Mouse (Mus musculus): ENCODE measurements around the gene Nap1l5.
A peak's percentile ranks its signal among the peaks of the same experiment; 100 is the strongest.
"Not testable (repeated sequence)": the region's sequence is repeated elsewhere in the genome, so short reads cannot be mapped to it uniquely, and the experiment has no call there.

Gene Nap1l5

GRCm38 (mm10) chr6:58903171-58903570 is 3.7 kb downstream of the Nap1l5 start:
- peak; percentile 62 for DNase-seq

- DNase-seq: no peak
These were observed 6.3 kb downstream of the Nap1l5 start for GRCm38 (mm10) chr6:58900536-58900935.

- DNase-seq: no peak
These were observed 7.8 kb downstream of the Nap1l5 start for GRCm38 (mm10) chr6:58899076-58899475.

- no peak for DNase-seq
These were observed 10.2 kb downstream of the Nap1l5 start for GRCm38 (mm10) chr6:58896648-58897047.

- no peak for DNase-seq
These were observed 11.9 kb downstream of the Nap1l5 start for GRCm38 (mm10) chr6:58894994-58895393.

- DNase-seq: no peak
These were observed 13.6 kb downstream of the Nap1l5 start for GRCm38 (mm10) chr6:58893307-58893706.

GRCm38 (mm10) chr6:58889917-58890316 is 17.0 kb downstream of the Nap1l5 start:
- DNase-seq: no peak

- DNase-seq: no peak
These were observed 24.6 kb downstream of the Nap1l5 start for GRCm38 (mm10) chr6:58882271-58882670.

GRCm38 (mm10) chr6:58881363-58881762 is 25.5 kb downstream of the Nap1l5 start:
- no peak for DNase-seq

- DNase-seq: no peak
These were observed 26.0 kb downstream of the Nap1l5 start for GRCm38 (mm10) chr6:58880861-58881260.

GRCm38 (mm10) chr6:58879987-58880386 is 26.9 kb downstream of the Nap1l5 start:
- no peak for DNase-seq

GRCm38 (mm10) chr6:58879572-58879971 is 27.3 kb downstream of the Nap1l5 start:
- DNase-seq: no peak

GRCm38 (mm10) chr6:58867858-58868257 is 39.0 kb downstream of the Nap1l5 start:
- DNase-seq: not testable (repeated sequence)

GRCm38 (mm10) chr6:58863631-58864235 is 43.1 kb downstream of the Nap1l5 start:
- DNase-seq: no peak

GRCm38 (mm10) chr6:58862446-58862993 is 44.4 kb downstream of the Nap1l5 start:
- no peak for DNase-seq

GRCm38 (mm10) chr6:58859517-58859916 is 47.4 kb downstream of the Nap1l5 start:
- no peak for DNase-seq

GRCm38 (mm10) chr6:58856494-58856893 is 50.4 kb downstream of the Nap1l5 start:
- no peak for DNase-seq

- no peak for DNase-seq
These were observed 51.1 kb downstream of the Nap1l5 start for GRCm38 (mm10) chr6:58855676-58856367.
